Mouse (Mus musculus): ENCODE measurements at regions not wholly inside any gene's neighbourhood (a gene's known extent, or its start where the extent isn't known, plus 50 kb on each side); places are given as distances from the start of the nearest gene placed in this dataset.
"Not testable (repeated sequence)": the region's sequence is repeated elsewhere in the genome, so short reads cannot be mapped to it uniquely, and the experiment has no call there.

DNA sequence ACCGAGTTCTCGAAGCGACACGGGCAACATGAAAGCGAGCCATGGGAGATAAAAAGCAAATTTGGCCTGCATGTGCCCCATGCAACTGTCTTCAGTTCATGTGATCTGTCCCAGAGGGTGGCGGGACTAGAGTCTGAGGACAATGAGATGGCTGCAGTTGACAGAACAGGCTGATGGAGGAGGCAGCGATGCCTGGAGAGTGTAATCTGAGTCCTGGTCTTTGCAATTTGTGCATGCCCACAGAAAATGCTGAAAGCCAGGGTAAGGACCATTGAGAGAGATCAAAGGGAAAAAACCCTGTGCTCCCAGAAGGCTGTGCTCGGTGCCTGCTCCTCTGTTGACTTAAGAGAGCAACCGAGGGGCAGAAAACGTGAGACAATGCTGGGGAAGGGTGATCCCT, 624.8 kb upstream of the BB014433 start:
- H3K27me3 ChIP-seq (replicated peaks; ENCODE audit: control insufficient read depth, insufficient read depth, low read length): no peaks in the 10 kb centered on the region
- H3K4me2 ChIP-seq (ENCODE audit: low read length): no peak overlapping the region
- H3K36me3 ChIP-seq (ENCODE audit: control insufficient read depth, insufficient read depth): no peaks in the 10 kb centered on the region
- H3K4me3 ChIP-seq (replicated peaks; ENCODE audit: low read length): no peak overlapping the region
- WGBS: 47% methylated on average over 10 of the region's 10 CpGs
- H3K4me1 ChIP-seq (replicated peaks; ENCODE audit: control insufficient read depth, insufficient read depth, low read length): no peaks in the 10 kb centered on the region
- ATAC-seq: no peak
- no peaks in the 10 kb centered on the region for H3K9me3 ChIP-seq (ENCODE audit: control insufficient read depth, low read length)
- no peak overlapping the region for H3K9ac ChIP-seq (replicated peaks; ENCODE audit: low read depth, low read length)
- H3K27ac ChIP-seq (ENCODE audit: low read length): no peak overlapping the region

DNA sequence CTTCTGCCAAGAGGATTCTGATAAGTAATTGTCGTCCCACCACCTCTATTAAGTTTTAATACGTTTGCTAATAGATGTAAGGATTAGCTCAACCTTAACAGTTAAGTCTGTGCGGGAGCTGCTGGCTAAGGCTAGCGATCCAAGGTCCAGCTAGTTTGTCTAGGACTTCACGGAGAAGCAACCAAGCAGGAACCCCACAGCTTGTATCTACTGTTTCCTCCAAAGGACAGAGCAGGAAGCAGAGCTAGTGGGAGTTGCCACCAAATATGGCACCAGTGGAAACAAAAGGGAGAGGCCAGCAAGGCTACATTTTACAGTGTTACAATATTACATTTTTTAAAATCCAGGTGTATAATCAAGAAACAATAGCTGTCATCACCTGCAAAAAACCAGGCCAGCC, 624.4 kb upstream of the BB014433 start:
- no peak overlapping the region for H3K27ac ChIP-seq (ENCODE audit: low read length)
- no peak overlapping the region for H3K9ac ChIP-seq (replicated peaks; ENCODE audit: low read depth, low read length)
- H3K27me3 ChIP-seq (replicated peaks; ENCODE audit: control insufficient read depth, insufficient read depth, low read length): no peaks in the 10 kb centered on the region
- no peak overlapping the region for H3K4me2 ChIP-seq (ENCODE audit: low read length)
- H3K36me3 ChIP-seq (ENCODE audit: control insufficient read depth, insufficient read depth): no peaks in the 10 kb centered on the region
- no peak overlapping the region for H3K4me3 ChIP-seq (replicated peaks; ENCODE audit: low read length)
- H3K4me1 ChIP-seq (replicated peaks; ENCODE audit: control insufficient read depth, insufficient read depth, low read length): no peaks in the 10 kb centered on the region
- no peaks in the 10 kb centered on the region for H3K9me3 ChIP-seq (ENCODE audit: control insufficient read depth, low read length)
- whole genome bisulfite sequencing: 89% methylated on average over 5 of the region's 5 CpGs
- ATAC-seq: no peak

DNA sequence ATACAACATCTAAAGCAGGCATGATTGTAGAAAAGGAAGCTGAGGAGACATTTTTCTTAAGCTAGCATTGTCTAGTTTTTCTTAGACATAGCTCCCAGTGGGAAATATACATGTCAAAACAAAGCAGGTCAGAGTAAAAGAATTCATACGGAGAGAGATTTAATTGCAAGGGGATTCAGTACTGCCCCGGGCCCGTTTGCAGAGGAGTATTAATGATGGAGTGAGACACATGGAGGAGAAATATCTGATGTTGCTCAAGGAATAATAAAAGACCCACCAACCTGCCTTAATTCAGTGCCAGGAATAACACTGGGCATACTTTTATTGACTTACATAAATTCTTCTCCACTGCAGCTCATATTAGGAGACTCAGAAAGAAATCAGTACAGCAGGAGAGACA, 623.6 kb upstream of the BB014433 start:
- H3K4me2 ChIP-seq (ENCODE audit: low read length): no peak overlapping the region
- H3K27ac ChIP-seq (ENCODE audit: low read length): no peak overlapping the region
- no peaks in the 10 kb centered on the region for H3K36me3 ChIP-seq (ENCODE audit: control insufficient read depth, insufficient read depth)
- H3K27me3 ChIP-seq (replicated peaks; ENCODE audit: control insufficient read depth, insufficient read depth, low read length): no peaks in the 10 kb centered on the region
- H3K4me3 ChIP-seq (replicated peaks; ENCODE audit: low read length): no peak overlapping the region
- no peaks in the 10 kb centered on the region for H3K4me1 ChIP-seq (replicated peaks; ENCODE audit: control insufficient read depth, insufficient read depth, low read length)
- 66% methylated on average over 3 of the region's 3 CpGs for WGBS
- no peak for ATAC-seq
- H3K9ac ChIP-seq (replicated peaks; ENCODE audit: low read depth, low read length): no peak overlapping the region
- H3K9me3 ChIP-seq (ENCODE audit: control insufficient read depth, low read length): no peaks in the 10 kb centered on the region

DNA sequence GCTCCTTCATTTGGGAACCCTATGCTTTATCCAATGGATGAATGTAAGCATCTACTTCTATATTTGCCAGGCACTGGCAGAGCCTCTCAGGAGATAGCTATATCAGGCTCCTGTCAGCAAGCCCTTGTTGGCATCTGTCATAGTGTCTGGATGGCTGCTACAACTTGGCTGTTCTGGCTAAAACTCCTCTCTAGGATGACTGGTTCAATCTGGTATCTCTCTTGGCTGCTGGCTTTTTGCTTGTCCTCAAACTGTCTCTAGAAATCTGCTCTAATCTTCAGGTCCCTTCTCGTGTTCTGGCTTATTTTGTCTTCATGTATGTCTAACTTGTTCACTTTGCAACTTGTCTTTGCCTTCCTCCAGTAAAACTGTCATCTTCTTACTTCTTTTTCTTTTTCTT, 614.7 kb upstream of the BB014433 start:
- no peak overlapping the region for H3K4me3 ChIP-seq (replicated peaks; ENCODE audit: low read length)

DNA sequence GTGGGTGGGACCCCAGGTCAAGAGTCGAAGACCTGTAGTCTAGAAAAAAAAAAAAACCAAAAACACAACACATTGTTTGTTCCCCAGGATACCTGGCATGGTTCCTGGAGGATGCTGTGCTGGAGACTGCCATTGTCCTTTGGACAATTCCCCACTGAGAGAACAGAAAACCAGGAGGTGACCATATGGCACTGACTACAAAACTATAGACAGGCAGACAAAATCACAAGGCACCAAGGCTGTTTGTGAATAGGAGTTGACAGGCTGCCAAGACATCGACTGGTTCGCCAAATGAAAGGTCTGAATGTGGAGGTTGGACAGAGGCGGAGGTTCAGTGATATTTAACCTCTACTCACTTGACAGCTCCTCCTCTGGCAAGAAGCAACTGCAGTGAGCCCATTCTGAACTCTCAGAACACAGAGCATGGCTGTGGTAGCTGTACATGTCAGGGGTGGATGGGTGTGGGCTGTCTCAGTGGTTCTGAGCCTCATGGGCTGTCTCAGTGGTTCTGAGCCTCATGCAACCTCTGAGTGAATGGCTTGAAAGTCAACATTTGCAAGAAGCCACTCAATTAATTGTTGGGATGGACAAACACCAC, 589.0 kb upstream of the BB014433 start:
- H3K4me2 ChIP-seq (ENCODE audit: low read length): no peak overlapping the region
- H3K4me3 ChIP-seq (replicated peaks; ENCODE audit: low read length): no peak overlapping the region
- no peaks in the 10 kb centered on the region for H3K9me3 ChIP-seq (ENCODE audit: control insufficient read depth, low read length)
- H3K36me3 ChIP-seq (ENCODE audit: control insufficient read depth, insufficient read depth): no peaks in the 10 kb centered on the region
- H3K27ac ChIP-seq (ENCODE audit: low read length): no peak overlapping the region
- ATAC-seq: no peak
- H3K4me1 ChIP-seq (replicated peaks; ENCODE audit: control insufficient read depth, insufficient read depth, low read length): no peaks in the 10 kb centered on the region
- no peaks in the 10 kb centered on the region for H3K27me3 ChIP-seq (replicated peaks; ENCODE audit: control insufficient read depth, insufficient read depth, low read length)
- H3K9ac ChIP-seq (replicated peaks; ENCODE audit: low read depth, low read length): no peak overlapping the region
- WGBS: 70% methylated on average over 4 of the region's 4 CpGs

More for the DNA sequence above, 614.7 kb upstream of the BB014433 start:
- 68% methylated on average over 1 of the region's 1 CpGs for WGBS
- no peak overlapping the region for H3K9ac ChIP-seq (replicated peaks; ENCODE audit: low read depth, low read length)
- no peak overlapping the region for H3K27ac ChIP-seq (ENCODE audit: low read length)
- H3K4me1 ChIP-seq (replicated peaks; ENCODE audit: control insufficient read depth, insufficient read depth, low read length): no peaks in the 10 kb centered on the region
- no peaks in the 10 kb centered on the region for H3K36me3 ChIP-seq (ENCODE audit: control insufficient read depth, insufficient read depth)
- no peak overlapping the region for H3K4me2 ChIP-seq (ENCODE audit: low read length)
- H3K27me3 ChIP-seq (replicated peaks; ENCODE audit: control insufficient read depth, insufficient read depth, low read length): no peaks in the 10 kb centered on the region
- no peaks in the 10 kb centered on the region for H3K9me3 ChIP-seq (ENCODE audit: control insufficient read depth, low read length)
- ATAC-seq: no peak

DNA sequence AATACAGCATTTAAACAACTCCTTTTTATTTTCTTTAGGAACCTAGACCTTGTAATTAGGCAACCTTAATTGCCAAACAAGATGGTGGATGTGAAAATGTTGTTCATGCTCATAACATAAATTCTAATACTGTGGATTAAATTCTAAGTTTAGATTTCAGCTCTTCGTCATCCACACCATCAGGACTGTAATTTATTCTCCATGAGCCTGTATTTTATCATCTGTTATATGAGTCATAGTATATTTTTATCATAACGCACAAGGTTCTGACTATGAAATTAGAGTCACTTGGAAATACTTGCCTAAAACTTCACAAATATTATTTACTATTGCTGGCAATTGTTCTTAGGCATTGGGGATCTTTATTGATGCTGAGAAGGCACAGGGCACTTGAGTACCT, 582.7 kb upstream of the BB014433 start:
- H3K4me2 ChIP-seq (ENCODE audit: low read length): no peak overlapping the region
- no peaks in the 10 kb centered on the region for H3K9me3 ChIP-seq (ENCODE audit: control insufficient read depth, low read length)
- no peaks in the 10 kb centered on the region for H3K27me3 ChIP-seq (replicated peaks; ENCODE audit: control insufficient read depth, insufficient read depth, low read length)
- H3K4me3 ChIP-seq (replicated peaks; ENCODE audit: low read length): no peak overlapping the region
- H3K36me3 ChIP-seq (ENCODE audit: control insufficient read depth, insufficient read depth): no peaks in the 10 kb centered on the region
- H3K4me1 ChIP-seq (replicated peaks; ENCODE audit: control insufficient read depth, insufficient read depth, low read length): no peaks in the 10 kb centered on the region
- ATAC-seq: no peak
- H3K9ac ChIP-seq (replicated peaks; ENCODE audit: low read depth, low read length): no peak overlapping the region
- WGBS: 80% methylated on average over 2 of the region's 2 CpGs
- H3K27ac ChIP-seq (ENCODE audit: low read length): no peak overlapping the region

DNA sequence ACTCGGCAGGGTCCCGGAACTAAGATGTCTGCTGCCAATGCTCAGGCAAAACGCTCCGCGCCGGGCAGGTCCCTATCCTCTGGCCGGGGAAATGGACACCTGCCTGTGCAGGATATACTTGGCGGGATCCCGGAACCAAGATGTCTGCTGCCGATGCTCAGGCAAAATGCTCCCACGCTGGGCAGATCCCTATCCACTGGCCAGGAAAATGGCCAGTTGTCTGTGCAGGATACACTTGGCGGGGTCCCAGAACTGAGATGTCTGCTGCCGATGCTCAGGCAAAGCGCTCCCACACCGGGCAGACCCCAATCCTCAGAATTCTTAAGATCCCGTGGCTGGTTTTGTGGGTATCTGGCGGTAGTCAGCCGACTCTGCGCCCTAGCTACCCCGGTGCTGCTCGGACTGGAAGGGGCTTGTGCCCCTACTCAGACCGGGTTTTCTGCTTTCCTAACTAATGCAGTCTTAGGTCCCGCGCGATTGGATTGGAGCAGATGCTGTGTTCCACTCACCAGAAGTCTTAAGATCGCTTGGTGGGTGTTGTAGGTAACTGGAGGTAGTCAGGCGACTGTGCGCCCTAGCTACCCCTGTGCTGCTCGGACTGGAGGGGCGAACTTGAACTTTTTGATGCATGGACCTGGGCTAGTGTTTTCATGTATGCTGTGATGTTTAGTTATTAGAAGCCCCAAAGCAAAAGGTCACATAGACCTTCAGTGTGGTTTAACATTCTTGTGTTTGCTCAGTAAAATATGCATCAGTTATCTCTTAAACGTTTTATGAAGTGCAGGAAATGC, 577.9 kb upstream of the BB014433 start:
- not testable (repeated sequence) for H3K9me3 ChIP-seq (ENCODE audit: control insufficient read depth, low read length); H3K4me1 ChIP-seq (replicated peaks; ENCODE audit: control insufficient read depth, insufficient read depth, low read length); H3K27me3 ChIP-seq (replicated peaks; ENCODE audit: control insufficient read depth, insufficient read depth, low read length); H3K27ac ChIP-seq (ENCODE audit: low read length); H3K9ac ChIP-seq (replicated peaks; ENCODE audit: low read depth, low read length); H3K4me2 ChIP-seq (ENCODE audit: low read length); H3K4me3 ChIP-seq (replicated peaks; ENCODE audit: low read length); H3K36me3 ChIP-seq (ENCODE audit: control insufficient read depth, insufficient read depth); ATAC-seq
- WGBS: 93% methylated on average over 31 of the region's 31 CpGs

DNA sequence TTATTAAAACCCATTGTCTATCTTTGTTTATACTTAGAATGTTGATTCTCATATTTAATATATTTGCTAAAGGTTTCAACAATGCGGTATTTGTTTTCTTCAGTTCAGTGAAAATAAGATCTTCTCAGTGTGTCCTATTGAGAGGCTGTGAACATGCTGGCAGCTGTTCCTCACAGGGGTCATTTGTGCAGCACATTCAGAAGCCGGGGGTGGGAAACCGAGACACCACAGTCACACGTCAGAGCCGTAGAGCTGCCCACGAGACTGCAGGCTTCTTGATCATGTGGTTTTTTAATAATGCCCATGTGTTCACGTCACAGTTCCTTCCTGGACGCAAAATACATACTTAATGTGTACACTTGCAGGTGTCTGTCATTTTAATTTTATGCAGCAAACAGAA, 564.3 kb upstream of the BB014433 start:
- no peak overlapping the region for H3K4me2 ChIP-seq (ENCODE audit: low read length)
- no peak overlapping the region for H3K4me3 ChIP-seq (replicated peaks; ENCODE audit: low read length)
- no peak overlapping the region for H3K9ac ChIP-seq (replicated peaks; ENCODE audit: low read depth, low read length)
- H3K4me1 ChIP-seq (replicated peaks; ENCODE audit: control insufficient read depth, insufficient read depth, low read length): no peaks in the 10 kb centered on the region
- 51% methylated on average over 8 of the region's 8 CpGs for WGBS
- no peaks in the 10 kb centered on the region for H3K27me3 ChIP-seq (replicated peaks; ENCODE audit: control insufficient read depth, insufficient read depth, low read length)
- no peaks in the 10 kb centered on the region for H3K36me3 ChIP-seq (ENCODE audit: control insufficient read depth, insufficient read depth)
- no peak overlapping the region for H3K27ac ChIP-seq (ENCODE audit: low read length)
- ATAC-seq: no peak
- H3K9me3 ChIP-seq (ENCODE audit: control insufficient read depth, low read length): no peaks in the 10 kb centered on the region

DNA sequence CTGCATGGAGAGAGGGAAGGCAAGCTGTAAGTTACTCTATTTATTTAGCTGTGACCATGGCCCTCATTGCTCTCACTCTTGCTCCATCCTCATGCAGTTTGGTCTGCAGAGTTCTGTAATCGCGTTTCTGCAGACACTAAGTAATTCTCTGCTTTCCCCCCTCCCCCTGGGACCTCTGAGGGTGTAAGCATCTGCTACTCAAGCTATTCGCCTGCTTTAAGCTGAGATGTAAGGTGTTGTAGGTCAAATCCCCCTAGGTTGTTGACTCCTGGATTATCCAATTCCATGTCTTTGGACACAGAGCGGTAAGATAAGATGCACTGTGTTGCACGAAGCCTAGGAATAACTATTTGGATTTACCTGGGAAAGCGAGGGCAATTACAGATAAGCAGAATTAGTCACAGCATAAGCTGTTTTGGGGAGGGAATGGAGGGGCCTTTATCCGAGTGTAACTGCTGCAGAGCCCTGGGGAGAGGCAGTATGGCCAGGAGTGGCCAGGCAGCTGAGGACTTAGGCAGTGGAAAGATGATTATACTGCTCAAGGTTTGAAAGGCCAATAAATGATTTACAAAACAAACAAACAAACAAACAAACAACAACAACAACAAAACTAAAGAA, 561.8 kb upstream of the BB014433 start:
- H3K4me1 ChIP-seq (replicated peaks; ENCODE audit: control insufficient read depth, insufficient read depth, low read length): no peaks in the 10 kb centered on the region
- H3K36me3 ChIP-seq (ENCODE audit: control insufficient read depth, insufficient read depth): no peaks in the 10 kb centered on the region
- no peak overlapping the region for H3K27ac ChIP-seq (ENCODE audit: low read length)
- no peaks in the 10 kb centered on the region for H3K9me3 ChIP-seq (ENCODE audit: control insufficient read depth, low read length)
- 52% methylated on average over 7 of the region's 7 CpGs for WGBS
- no peak overlapping the region for H3K9ac ChIP-seq (replicated peaks; ENCODE audit: low read depth, low read length)
- no peak overlapping the region for H3K4me3 ChIP-seq (replicated peaks; ENCODE audit: low read length)
- ATAC-seq: no peak
- no peak overlapping the region for H3K4me2 ChIP-seq (ENCODE audit: low read length)
- H3K27me3 ChIP-seq (replicated peaks; ENCODE audit: control insufficient read depth, insufficient read depth, low read length): no peaks in the 10 kb centered on the region

All from forebrain, embryonic 16.5 days (tissue).